Mouse (Mus musculus): ENCODE measurements around the gene Prkca.

GRCm38 (mm10) chr11:108204202-108204894, 139.4 kb downstream of the Prkca start:
- TF ChIP-seq CEBPB (IDR thresholded peaks at IDR 0.05; ENCODE audit: low read depth) (no peak), CTCF (IDR thresholded peaks at IDR 0.05; ENCODE audit: control insufficient read depth, insufficient read depth, insufficient read length) (no peak)
